Mouse (Mus musculus) cerebellum, postnatal 25 days (tissue): ENCODE data around the gene Ptpn14.
"Not testable (repeated sequence)": the region's sequence is repeated elsewhere in the genome, so short reads cannot be mapped to it uniquely, and the experiment has no call there.

Experiments
- DNase-seq, 2 experiments: peaks; one replicate each; pipeline ENCODE4 v3.0.0; 2021; ENCODE audit warnings: mixed read lengths in 2 of 2

Ptpn14 gene

GRCm38 (mm10) chr1:189727884-189728783 lies at the start of gene Ptpn14:
TSS of gene Ptpn14 (plus strand) at chr1:189728268.
- DNase-seq = peak; percentile 23 to 53

- DNase-seq = peak; percentile 77 to 79
Observed at GRCm38 (mm10) chr1:189679555-189679954, 48.5 kb upstream of the Ptpn14 start.

- no peak for DNase-seq
Observed at GRCm38 (mm10) chr1:189684786-189685415, 43.2 kb upstream of the Ptpn14 start.

GRCm38 (mm10) chr1:189686025-189686424 lies 42.0 kb upstream of the Ptpn14 start:
- DNase-seq = no peak

- peak; percentile 95 to 97 for DNase-seq
Observed at GRCm38 (mm10) chr1:189687654-189688387, 40.2 kb upstream of the Ptpn14 start, which contains the start of gene Cenpf. TSS of gene Cenpf (minus strand) at chr1:189688086.

GRCm38 (mm10) chr1:189688388-189688750 lies 39.7 kb upstream of the Ptpn14 start:
- no peak for DNase-seq

- no peak for DNase-seq
Observed at GRCm38 (mm10) chr1:189689050-189689833, 38.8 kb upstream of the Ptpn14 start.

- not testable (repeated sequence) for DNase-seq
Observed at GRCm38 (mm10) chr1:189692442-189692841, 35.6 kb upstream of the Ptpn14 start.

GRCm38 (mm10) chr1:189694391-189694790 lies 33.7 kb upstream of the Ptpn14 start:
- no peak for DNase-seq

- no peak for DNase-seq
Observed at GRCm38 (mm10) chr1:189695321-189695720, 32.7 kb upstream of the Ptpn14 start.

- no peak for DNase-seq
Observed at GRCm38 (mm10) chr1:189698416-189698815, 29.7 kb upstream of the Ptpn14 start.

- no peak for DNase-seq
Observed at GRCm38 (mm10) chr1:189700186-189700585, 27.9 kb upstream of the Ptpn14 start.

- peak; percentile 76 to 87 for DNase-seq
Observed at GRCm38 (mm10) chr1:189700990-189701389, 27.1 kb upstream of the Ptpn14 start.

GRCm38 (mm10) chr1:189703156-189703555 lies 24.9 kb upstream of the Ptpn14 start:
- no peak for DNase-seq

GRCm38 (mm10) chr1:189703591-189703990 lies 24.5 kb upstream of the Ptpn14 start:
- no peak for DNase-seq

GRCm38 (mm10) chr1:189706040-189706645 lies 21.9 kb upstream of the Ptpn14 start:
- DNase-seq = no peak

- DNase-seq = no peak
Observed at GRCm38 (mm10) chr1:189707014-189707413, 21.1 kb upstream of the Ptpn14 start.

GRCm38 (mm10) chr1:189707419-189707818 lies 20.6 kb upstream of the Ptpn14 start:
- DNase-seq = no peak

- no peak for DNase-seq
Observed at GRCm38 (mm10) chr1:189709001-189709400, 19.1 kb upstream of the Ptpn14 start.

- DNase-seq = peak; percentile 38 to 57
Observed at GRCm38 (mm10) chr1:189715915-189716797, 11.9 kb upstream of the Ptpn14 start.

GRCm38 (mm10) chr1:189717546-189717945 lies 10.5 kb upstream of the Ptpn14 start:
- no peak for DNase-seq
